Mouse (Mus musculus) liver, embryonic 13.5 days (tissue): ENCODE results near the gene Eif2b2. TPM values are rescaled to one million over a fixed set of nuclear protein-coding genes. Genes with fewer than 3 reads are reported as not detected.

Experiments
- ATAC-seq: fragments of 200-750 bp; cut with Nextera tagmentation; 2 replicates; pipeline ENCODE4 v1.8.0; 2017; ENCODE audit warnings: low read depth, mild to moderate bottlenecking, moderate number of reproducible peaks, moderate library complexity
- DNase-seq: peaks from one replicate; pipeline ENCODE4 v3.0.0; 2022
- H3K27ac ChIP-seq: fragments of 300-500 bp; sonication (generic); 2 replicates; pipeline ENCODE4 v1.5.1; 2015; ENCODE audit warnings: moderate library complexity, mild to moderate bottlenecking, inconsistent platforms
- H3K27me3 ChIP-seq: fragments of 300-500 bp; sonication (generic); 2 replicates; pipeline ENCODE4 v1.6.1; 2015; ENCODE audit warnings: mild to moderate bottlenecking, inconsistent platforms
- H3K36me3 ChIP-seq: fragments of 300-500 bp; sonication (generic); 2 replicates; pipeline ENCODE4 v1.6.1; 2015; ENCODE audit warnings: mild to moderate bottlenecking, inconsistent platforms
- H3K4me1 ChIP-seq: fragments of 300-500 bp; sonication (generic); replicated peaks from 2 replicates; pipeline ENCODE4 v1.6.1; 2015; ENCODE audit warnings: inconsistent platforms
- H3K4me2 ChIP-seq: fragments of 300-500 bp; sonication (generic); 2 replicates; pipeline ENCODE4 v1.6.1; 2015; ENCODE audit warnings: inconsistent platforms, mild to moderate bottlenecking, moderate library complexity
- H3K4me3 ChIP-seq: fragments of 300-500 bp; sonication (generic); replicated peaks from 2 replicates; pipeline ENCODE4 v1.5.1; 2015; ENCODE audit warnings: mild to moderate bottlenecking, inconsistent platforms
- H3K9ac ChIP-seq: fragments of 300-500 bp; sonication (generic); 2 replicates; pipeline ENCODE4 v1.6.1; 2015; ENCODE audit warnings: mild to moderate bottlenecking, inconsistent platforms
- H3K9me3 ChIP-seq: fragments of 300-500 bp; sonication (generic); replicated peaks from 2 replicates; pipeline ENCODE4 v1.6.1; 2016; ENCODE audit warnings: inconsistent platforms
- WGBS: fragments of 180-500 bp; shearing (Covaris S2); methylation state at CpG from one replicate; pipeline ENCODE4 v1.1.7; 2015; ENCODE audit not compliant: insufficient replicate concordance; 5-methylcytosine and 5-hydroxymethylcytosine counted together
- polyA plus RNA-seq: library from polyadenylated mRNA; unstranded; fragments of >200 nt; fragmentation: Nextera tagmentation; extraction: Ambion mirVana; gene quantifications from 2 replicates; pipeline ENCODE4 v1.2.1, GENCODE M21; 2015

The Eif2b2 gene
- polyA plus RNA-seq, result 49.4 and 49.9 TPM in 2 replicates

DNA sequence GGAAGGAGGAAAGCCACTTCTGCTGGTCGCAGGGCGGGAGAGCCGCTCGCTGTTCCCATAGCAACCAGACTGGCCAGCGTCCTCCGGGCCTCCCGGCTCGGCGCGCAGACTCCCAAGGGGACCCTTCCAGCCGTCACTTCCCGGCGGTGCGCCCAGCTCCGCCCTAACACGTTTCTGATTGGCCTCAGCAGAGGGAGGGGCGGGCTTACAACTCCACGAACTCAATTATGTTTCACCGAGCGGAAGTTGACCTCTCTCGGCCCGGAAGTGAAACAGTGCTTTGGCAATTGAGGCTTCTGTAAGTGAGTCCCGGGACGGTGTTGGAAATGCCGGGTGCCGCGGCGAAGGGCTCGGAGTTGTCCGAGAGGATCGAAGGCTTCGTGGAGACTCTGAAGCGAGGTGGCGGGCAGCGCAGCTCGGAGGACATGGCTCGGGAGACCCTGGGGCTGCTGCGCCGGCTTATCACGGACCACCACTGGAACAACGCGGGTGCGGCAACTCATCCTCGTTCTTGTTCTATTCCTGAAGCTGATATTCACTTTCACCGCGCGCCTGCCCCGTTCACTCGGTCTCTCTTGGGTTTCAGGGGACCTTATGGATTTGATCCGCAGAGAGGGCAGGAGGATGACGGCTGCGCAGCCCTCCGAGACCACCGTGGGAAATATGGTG is at the start of gene Eif2b2:
Gene Eif2b2 (plus strand): TSS at position 246 of the 669 bp plus-strand sequence.
- ATAC-seq (peak; percentile 100), DNase-seq (peak; percentile 97)
- H3K4me2 ChIP-seq, result peak within 1 kb of the TSS; percentile 73

DNA sequence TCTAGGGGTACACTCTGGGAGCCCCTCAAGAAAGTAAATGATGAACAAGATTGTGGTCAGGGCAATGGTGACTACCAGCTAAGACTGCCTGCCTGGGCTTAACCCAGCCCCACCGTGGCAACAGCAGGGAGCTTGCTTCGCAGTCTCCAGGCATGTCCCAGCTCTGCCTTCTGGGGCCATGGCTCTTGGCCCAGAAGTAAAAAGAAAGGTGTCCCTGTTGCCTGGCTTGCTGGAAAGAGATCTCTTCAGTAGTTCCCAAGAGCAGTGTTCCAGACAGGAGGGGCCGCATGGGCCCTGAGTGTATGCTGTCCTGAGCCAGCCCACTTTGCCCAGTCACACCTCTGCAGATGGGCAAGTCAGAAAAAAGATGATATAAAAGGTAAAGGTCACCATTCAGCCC is 49.4 kb upstream of the Eif2b2 start:
- H3K4me3 ChIP-seq, result no peak overlapping the region
- H3K9me3 ChIP-seq, result no peaks in the 10 kb centered on the region
- no peak overlapping the region for H3K9ac ChIP-seq
- 62% methylated on average over 3 of the region's 3 CpGs for WGBS
- peaks cover 8% of the 10 kb centered on the region for H3K4me1 ChIP-seq
- no peak overlapping the region for H3K27ac ChIP-seq
- no peak overlapping the region for H3K4me2 ChIP-seq
- no peaks in the 10 kb centered on the region for H3K36me3 ChIP-seq
- DNase-seq (no peak), ATAC-seq (no peak)
- H3K27me3 ChIP-seq, result peaks cover 25% of the 10 kb centered on the region; the same call in 1 of the 2 replicates

More for the DNA sequence above, at the start of gene Eif2b2:
- Histone ChIP-seq H3K4me1 (peaks cover 26% of the 10 kb centered on the region), H3K4me3 (peak within 1 kb of the TSS; percentile 89), H3K9me3 (no peaks in the 10 kb centered on the region), H3K27me3 (no peaks in the 10 kb centered on the region), H3K27ac (peak within 1 kb of the TSS; percentile 65), H3K36me3 (peaks cover 36% of the 10 kb centered on the region), H3K9ac (peak within 1 kb of the TSS; percentile 77)
- under 1% methylated on average over 54 of the region's 54 CpGs for WGBS

DNA sequence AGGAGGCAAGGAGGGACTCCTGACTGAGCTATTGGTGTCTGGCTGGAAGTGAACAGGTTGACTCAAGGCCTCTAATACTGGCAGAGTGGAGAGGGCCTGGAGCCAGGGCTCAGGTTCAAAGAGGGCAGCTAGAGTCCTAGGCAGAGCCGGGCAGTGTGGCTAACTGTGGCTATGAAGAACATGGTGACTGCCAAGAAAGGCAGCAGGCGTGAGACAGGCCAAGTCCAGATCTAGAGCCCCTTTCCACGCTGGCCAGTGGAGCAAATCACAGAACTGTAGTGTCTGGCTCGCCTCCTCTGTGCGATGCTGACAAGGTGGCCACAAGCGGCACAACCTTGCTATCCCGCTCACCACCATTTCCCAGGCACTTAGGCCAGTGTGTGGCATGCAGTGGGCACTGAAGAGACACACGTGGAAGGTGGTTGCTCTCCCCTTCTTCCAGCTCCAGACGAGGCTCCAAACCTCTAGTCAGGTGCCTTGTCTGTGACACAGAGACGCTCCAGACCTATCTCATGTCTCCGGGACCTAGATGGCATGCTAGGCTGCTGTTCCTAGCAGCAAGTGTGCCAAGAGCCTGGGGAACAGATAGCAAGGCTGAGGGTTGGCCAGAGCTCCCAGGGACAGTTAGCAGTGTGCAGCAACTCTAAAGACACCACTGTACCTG is 48.9 kb upstream of the Eif2b2 start:
- 68% methylated on average over 11 of the region's 11 CpGs for WGBS
- no peak overlapping the region for H3K4me3 ChIP-seq
- H3K4me2 ChIP-seq, result no peak overlapping the region
- H3K27me3 ChIP-seq, result peaks cover 30% of the 10 kb centered on the region
- DNase-seq (no peak), ATAC-seq (no peak)
- H3K9me3 ChIP-seq, result no peaks in the 10 kb centered on the region
- peaks cover 8% of the 10 kb centered on the region for H3K4me1 ChIP-seq
- no peaks in the 10 kb centered on the region for H3K36me3 ChIP-seq
- H3K27ac ChIP-seq, result no peak overlapping the region
- no peak overlapping the region for H3K9ac ChIP-seq

DNA sequence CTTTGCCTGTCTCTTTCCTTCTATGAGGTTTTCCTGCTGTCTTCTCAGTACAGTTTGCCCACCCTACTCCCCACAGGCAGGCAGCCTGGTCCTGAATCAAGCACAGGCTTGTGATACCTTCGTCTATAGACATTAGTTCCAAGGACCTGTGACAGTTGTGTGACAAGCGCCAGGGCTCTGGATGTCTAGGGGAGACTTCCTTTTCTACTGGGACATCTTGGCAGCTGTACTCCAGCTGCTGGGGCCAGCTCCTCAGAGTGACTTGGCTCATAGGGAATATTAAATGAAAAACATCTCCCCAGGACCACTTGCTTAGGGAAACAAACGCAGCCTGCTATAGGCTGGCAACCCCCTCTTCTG is 48.4 kb upstream of the Eif2b2 start:
- Histone ChIP-seq H3K4me2 (no peak overlapping the region), H3K9me3 (no peaks in the 10 kb centered on the region), H3K9ac (no peak overlapping the region), H3K4me1 (peaks cover 12% of the 10 kb centered on the region), H3K4me3 (no peak overlapping the region), H3K27me3 (peaks cover 34% of the 10 kb centered on the region), H3K36me3 (no peaks in the 10 kb centered on the region), H3K27ac (no peak overlapping the region)
- ATAC-seq (no peak), DNase-seq (no peak)
- 65% methylated on average over 3 of the region's 3 CpGs for whole genome bisulfite sequencing

DNA sequence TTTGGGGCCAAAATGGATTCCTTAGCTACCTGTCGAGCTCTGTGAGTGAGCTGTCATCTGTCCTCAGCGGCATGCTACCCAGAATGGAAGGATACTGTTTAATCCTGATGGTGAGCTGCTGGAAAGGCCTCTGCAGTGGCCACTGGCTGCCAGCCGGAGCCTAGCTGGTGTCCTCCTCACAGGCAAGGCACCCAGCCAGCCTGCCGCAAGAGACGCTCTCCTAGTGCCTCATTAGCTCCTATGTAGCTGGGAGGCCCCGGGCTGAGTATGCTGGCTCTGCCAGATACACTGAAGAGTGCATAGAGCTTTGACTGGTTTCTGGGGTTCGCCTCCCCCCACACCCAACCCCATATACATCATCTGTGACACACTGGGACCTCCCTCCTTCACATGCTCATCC is 45.3 kb upstream of the Eif2b2 start:
- Histone ChIP-seq H3K27me3 (peaks cover 60% of the 10 kb centered on the region), H3K9ac (no peak overlapping the region), H3K4me3 (no peak overlapping the region), H3K4me1 (peaks cover 30% of the 10 kb centered on the region), H3K4me2 (no peak overlapping the region), H3K36me3 (no peaks in the 10 kb centered on the region), H3K9me3 (no peaks in the 10 kb centered on the region), H3K27ac (no peak overlapping the region)
- DNase-seq (no peak), ATAC-seq (no peak)
- WGBS, result 68% methylated on average over 7 of the region's 7 CpGs

DNA sequence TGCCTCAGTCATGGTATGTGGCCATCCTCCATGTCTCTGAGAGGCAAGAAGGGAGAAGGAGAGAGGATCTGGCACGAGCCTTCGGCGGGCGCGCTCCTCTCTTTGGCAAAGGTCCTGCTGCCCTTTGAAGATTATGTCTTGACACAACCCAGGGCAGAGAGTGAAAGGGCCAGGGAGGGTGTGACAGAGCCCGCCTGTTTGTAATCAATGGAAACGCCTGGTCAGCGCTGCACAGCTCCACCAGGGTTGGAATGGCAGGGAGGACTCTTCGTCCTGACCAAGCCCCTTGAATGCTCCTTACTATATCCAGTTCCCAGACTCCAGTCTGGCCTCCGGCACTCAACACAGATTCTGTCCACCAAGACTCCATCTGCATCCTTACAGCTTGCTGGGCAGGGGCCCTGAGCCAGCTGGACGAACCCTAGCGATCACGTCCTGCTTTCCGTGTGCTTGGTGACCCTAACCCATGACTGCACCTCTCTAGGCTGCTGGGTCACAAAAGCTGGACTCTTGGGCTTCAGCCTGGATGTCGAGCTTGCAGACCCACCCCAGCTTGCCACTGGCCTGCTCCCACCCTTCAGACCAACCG is 44.1 kb upstream of the Eif2b2 start:
- no peak overlapping the region for H3K27ac ChIP-seq
- no peak overlapping the region for H3K9ac ChIP-seq

DNA sequence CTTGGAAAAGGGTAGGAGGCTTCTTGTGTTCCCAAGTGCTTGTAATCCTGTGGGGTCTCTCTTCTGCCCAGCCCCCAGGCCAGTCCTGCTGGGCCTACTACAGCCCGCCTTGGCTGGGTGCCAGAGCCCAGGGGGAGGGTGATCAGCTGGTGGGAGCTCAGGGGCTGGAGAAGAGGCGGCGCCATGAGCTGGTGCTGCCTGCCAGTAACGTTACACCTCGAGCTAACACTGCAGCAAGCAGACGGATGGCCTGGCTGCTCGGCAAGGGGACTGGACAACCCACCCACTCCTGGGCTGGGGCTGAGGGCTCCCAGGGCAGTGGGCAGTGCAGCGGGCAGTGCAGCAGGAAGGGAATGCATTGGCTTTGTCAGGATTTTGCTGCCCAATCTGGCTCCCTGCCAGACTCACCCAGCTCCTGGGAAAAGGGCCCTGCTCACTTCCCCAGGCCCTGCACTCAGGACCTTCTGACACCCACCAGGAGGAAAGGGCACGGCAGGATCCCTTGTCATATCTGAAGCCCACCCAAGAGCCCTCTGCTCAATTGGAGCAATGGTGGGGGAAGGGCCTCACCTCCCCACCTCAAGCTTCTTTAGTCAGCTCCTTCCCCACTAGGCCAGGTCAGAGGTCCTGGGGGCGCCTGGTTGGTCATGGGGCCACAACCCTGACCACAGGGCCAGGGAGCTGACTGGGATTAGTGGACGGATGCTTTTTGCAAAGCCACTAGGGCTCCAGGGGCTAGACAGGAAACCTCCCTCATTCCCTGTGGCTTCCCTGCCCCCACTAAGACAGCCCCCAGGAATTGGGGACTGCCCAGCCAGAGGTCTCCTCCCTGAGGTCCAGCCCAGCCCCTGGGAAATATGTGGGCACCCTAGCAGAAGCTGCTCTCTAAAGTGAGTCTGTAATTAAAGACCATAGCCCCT is 43.1 kb upstream of the Eif2b2 start:
- no peak for DNase-seq
- 42% methylated on average over 11 of the region's 11 CpGs for WGBS
- ATAC-seq, result peak; percentile 25; the same call in 1 of the 2 replicates
- Histone ChIP-seq H3K27me3 (peaks cover 72% of the 10 kb centered on the region), H3K9ac (no peak overlapping the region; the same call in 1 of the 2 replicates), H3K4me3 (0 out of 2 replicates have a peak overlapping the region, but pooled peaks have one; percentile 40), H3K27ac (no peak overlapping the region; the same call in 1 of the 2 replicates), H3K36me3 (no peaks in the 10 kb centered on the region), H3K4me1 (peaks cover 22% of the 10 kb centered on the region), H3K4me2 (peak overlapping the region; percentile 63), H3K9me3 (no peaks in the 10 kb centered on the region)

More for the DNA sequence above, 44.1 kb upstream of the Eif2b2 start:
- DNase-seq, result no peak
- WGBS, result 55% methylated on average over 16 of the region's 16 CpGs
- H3K36me3 ChIP-seq, result no peaks in the 10 kb centered on the region
- no peak for ATAC-seq
- H3K4me2 ChIP-seq, result no peak overlapping the region
- H3K27me3 ChIP-seq, result peaks cover 62% of the 10 kb centered on the region
- no peaks in the 10 kb centered on the region for H3K9me3 ChIP-seq
- peaks cover 22% of the 10 kb centered on the region for H3K4me1 ChIP-seq
- H3K4me3 ChIP-seq, result no peak overlapping the region

DNA sequence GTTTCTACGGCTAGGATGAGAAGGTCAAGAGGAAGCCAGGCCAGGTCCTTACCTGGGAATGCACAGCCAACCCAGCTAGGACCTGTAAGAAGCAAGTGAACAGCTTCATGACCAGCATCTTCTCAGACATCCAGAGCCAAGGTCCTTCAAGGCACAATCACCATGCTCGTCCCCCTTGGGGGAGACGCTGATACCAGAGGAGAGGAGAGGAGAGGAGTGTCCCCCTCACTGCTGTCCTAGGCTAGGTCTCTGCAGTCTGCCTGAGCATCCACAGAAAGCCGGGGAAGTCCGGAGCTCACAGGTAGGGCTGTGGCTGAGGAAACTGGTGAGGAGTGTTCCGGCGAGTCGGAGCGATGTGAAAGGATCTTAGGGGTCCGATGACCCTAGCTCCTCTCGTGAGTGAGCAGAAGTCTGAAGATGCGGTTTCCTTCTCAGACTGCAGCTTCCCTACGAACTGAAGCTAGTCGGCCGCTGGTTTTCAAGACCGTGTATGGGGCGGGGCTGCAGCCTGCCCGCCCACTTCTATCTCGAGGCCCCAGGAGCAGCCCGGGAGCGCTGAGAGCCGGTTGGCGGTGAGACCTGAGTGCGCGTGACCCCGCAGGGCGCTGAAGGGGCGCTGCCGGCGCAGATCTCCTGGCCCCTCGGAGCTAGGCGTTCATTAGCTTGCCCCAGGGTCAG is 42.3 kb upstream of the Eif2b2 start:
- Histone ChIP-seq H3K4me2 (peak overlapping the region; percentile 63), H3K9ac (peak overlapping the region; percentile 37; the same call in 1 of the 2 replicates), H3K4me3 (peak overlapping the region; percentile 40), H3K4me1 (peaks cover 22% of the 10 kb centered on the region), H3K9me3 (no peaks in the 10 kb centered on the region), H3K36me3 (no peaks in the 10 kb centered on the region), H3K27me3 (peaks cover 76% of the 10 kb centered on the region), H3K27ac (no peak overlapping the region)
- WGBS, result 2% methylated on average over 32 of the region's 32 CpGs
- ATAC-seq (peak; percentile 74), DNase-seq (peak; percentile 38)

DNA sequence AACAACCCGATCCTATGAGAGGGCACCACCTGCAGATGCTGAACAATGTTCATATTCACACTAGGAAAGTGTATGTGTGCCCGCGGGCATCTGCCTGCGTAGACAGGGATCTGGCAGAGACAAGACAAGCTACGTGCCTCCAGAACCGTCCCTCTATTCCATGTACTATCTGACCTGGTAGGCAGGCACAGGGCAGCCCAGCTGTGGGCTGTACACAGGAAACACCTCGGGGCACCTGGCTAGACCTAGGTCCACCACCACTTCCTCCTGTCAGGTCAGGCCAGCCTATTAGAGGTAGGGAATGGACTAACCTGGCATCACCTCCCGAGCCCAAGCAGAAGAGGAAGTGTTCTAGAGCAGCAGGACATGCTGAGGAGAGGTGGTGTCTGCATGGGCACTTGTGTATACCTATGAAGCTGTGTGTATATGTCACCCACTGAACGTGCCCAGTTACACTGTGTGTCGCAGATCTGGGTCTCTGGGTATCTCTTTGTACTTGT is 41.5 kb upstream of the Eif2b2 start, which contains the start of gene Pgf:
Gene Pgf (minus strand): TSS at position 51 of the 500 bp plus-strand sequence.
- Histone ChIP-seq H3K27ac (no peak within 1 kb of the TSS), H3K4me2 (peak within 1 kb of the TSS; percentile 63), H3K27me3 (peaks cover 79% of the 10 kb centered on the region), H3K4me1 (peaks cover 22% of the 10 kb centered on the region), H3K9ac (peak within 1 kb of the TSS; percentile 37; the same call in 1 of the 2 replicates), H3K4me3 (peak within 1 kb of the TSS; percentile 40), H3K9me3 (no peaks in the 10 kb centered on the region), H3K36me3 (no peaks in the 10 kb centered on the region)
- DNase-seq, result no peak
- WGBS, result 51% methylated on average over 10 of the region's 10 CpGs
- no peak for ATAC-seq

DNA sequence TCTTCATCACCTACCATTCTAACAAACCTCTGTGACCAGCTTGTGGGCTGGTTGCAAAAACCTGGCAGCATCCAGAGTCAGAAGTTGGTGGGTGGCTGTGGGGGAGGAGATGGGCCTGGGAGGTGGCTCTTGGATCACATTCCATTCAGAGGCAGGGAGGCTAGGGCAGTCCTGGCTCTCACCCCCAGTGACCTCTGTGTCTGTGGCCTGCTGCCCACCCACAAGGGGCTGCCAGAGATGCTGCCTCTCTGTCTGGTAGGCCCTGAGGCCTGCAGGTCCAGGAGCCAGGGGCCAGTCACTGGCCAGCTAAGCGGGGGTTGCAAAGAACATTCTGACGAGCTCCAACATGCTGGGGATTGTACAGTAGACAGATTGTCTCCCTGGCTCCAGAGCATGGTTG is 41.0 kb upstream of the Eif2b2 start:
- H3K9me3 ChIP-seq, result no peaks in the 10 kb centered on the region
- H3K9ac ChIP-seq, result no peak overlapping the region
- ATAC-seq (no peak), DNase-seq (no peak)
- 50% methylated on average over 2 of the region's 2 CpGs for WGBS
- H3K27me3 ChIP-seq, result peaks cover 81% of the 10 kb centered on the region
- H3K4me1 ChIP-seq, result peaks cover 22% of the 10 kb centered on the region
- H3K27ac ChIP-seq, result no peak overlapping the region
- H3K4me3 ChIP-seq, result no peak overlapping the region
- H3K4me2 ChIP-seq, result no peak overlapping the region
- no peaks in the 10 kb centered on the region for H3K36me3 ChIP-seq
